Mouse (Mus musculus) testis, adult 10 weeks (tissue): ENCODE data around the gene Dgat2. TPM values are rescaled to one million over a fixed set of nuclear protein-coding genes. Genes with fewer than 3 reads are reported as not detected.

Source experiments
- polyA plus RNA-seq: library from polyadenylated mRNA; stranded (reverse); fragments of 350-450 nt; fragmentation: Illumina TruSeq; extraction: RNeasy Lipid Tissue Mini Kit (QIAGEN cat#74804); gene quantifications from one replicate; pipeline ENCODE4 v1.2.3, GENCODE M21; 2014; ENCODE audit warnings: low read depth, low replicate concordance

Gene Dgat2
- 27.8 TPM for polyA plus RNA-seq

DNA sequence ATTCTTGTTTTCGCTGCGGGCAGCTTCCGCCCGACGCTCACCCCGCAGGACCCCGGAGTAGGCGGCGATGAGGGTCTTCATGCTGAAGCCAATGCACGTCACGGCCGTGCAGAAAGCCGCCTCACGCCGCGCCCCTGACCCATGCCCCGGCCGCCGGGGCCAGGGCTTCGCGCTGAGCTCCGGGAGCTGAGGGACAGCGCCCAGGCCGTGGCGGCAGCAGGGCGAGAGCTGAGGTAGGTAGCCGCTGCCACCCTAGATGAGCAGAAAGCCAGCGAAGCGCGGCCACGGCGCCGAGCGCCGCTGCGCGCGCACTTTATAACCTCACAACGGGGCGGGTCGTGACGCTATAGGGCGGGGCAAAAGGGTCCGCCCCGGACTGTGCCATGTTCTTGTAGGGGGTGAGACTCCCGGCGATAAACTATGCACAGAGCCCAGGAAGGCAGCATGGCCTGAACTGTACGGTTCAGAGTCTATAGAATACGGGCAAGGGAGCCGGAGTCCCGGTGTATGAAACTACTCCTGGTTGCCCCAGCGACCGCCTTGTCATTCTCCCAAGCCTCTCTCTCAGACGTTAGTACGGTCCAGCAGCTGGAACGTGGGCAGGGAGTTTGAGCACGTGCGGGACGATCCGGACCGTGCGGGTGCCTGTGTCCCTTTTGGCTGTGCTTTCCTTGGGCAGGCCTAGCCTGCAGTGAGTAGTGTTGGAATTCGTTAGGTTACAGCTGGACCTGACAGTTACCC lies at the start of gene Dgat2:
Dgat2 (minus strand) TSS at position 288 of the 741 bp plus-strand sequence.

DNA sequence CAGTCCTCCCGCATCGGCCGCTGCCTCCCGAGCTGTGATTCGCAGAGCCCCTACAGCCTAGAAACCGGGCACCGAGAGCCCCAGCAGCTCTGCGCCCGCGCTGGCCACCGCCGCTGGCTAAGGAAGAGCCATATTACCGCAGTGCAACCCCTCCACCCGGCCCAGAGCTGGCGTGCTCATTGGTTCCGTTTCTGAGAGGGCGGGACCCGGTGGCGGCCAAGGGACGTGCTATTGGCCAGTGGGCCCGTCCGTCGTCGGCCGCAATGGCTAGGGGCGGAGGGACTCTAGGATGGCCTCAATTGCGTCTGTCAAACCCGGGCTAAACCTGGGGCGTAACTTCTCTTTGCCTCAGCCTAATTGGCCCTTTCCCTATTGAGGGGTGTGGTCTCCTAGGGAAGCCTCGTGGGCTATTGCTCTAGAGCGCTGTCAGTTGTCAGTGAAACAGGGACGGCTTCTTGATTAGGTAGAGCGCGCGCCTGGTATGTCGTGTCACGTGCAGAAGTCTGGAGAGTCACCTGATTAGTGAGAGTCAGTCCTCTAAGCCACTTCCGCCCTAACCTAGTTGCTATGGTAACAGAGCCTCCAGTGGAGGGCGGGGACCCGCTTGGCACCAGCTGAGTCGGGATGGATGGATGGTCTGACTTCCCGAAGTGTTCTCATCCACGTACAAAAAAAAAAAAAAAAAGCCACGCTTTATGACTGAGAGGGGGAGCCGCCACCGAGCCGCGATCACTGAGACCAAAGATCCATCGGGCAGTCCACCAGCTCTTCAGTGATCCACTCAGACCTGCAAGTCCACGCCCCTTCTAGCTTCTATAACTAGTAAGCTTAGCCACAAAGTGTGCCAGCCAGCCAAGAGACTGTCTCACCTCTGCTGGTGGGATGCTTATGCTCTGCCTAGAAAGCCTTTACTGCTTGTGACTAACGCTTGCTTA lies 41.3 kb downstream of the Dgat2 start, which contains the start of gene Uvrag:
Uvrag (minus strand) TSS at position 158 of the 935 bp plus-strand sequence.

Other genes starting within 250 kb of the Dgat2 start
- gene Uvrag, start 41.6 kb downstream of the Dgat2 start, polyA plus RNA-seq, result 7.2 TPM
- gene Mogat2, start 55.9 kb upstream of the Dgat2 start, polyA plus RNA-seq, result not detected
- gene Map6, start 84.7 kb upstream of the Dgat2 start, polyA plus RNA-seq, result 0.91 TPM
- gene Serpinh1, start 170.5 kb upstream of the Dgat2 start, polyA plus RNA-seq, result 3.1 TPM
- gene Gdpd5, start 198.7 kb upstream of the Dgat2 start, polyA plus RNA-seq, result not detected